Mouse (Mus musculus): ENCODE measurements at regions not wholly inside any gene's neighbourhood (a gene's known extent, or its start where the extent isn't known, plus 50 kb on each side); places are given as distances from the start of the nearest gene placed in this dataset.

- 62% methylated on average over 5 of the region's 5 CpGs for WGBS
- H3K4me3 ChIP-seq (replicated peaks; ENCODE audit: extremely low read depth, low read depth, low read length): no peak overlapping the region
- no peak for DNase-seq
- H3K4me1 ChIP-seq (ENCODE audit: control insufficient read depth, insufficient read depth, low read length): no peaks in the 10 kb centered on the region
- no peak for TF ChIP-seq POLR2A (IDR thresholded peaks at IDR 0.05; ENCODE audit: borderline replicate concordance, extremely low read depth, low read depth, low read length)
- no peak for TF ChIP-seq CTCF (IDR thresholded peaks at IDR 0.05; ENCODE audit: insufficient read depth, low read length)
Measured at GRCm38 (mm10) chr13:44541243-44541653, 188.0 kb upstream of the Jarid2 start.

- TF ChIP-seq POLR2A (IDR thresholded peaks at IDR 0.05; ENCODE audit: borderline replicate concordance, extremely low read depth, low read depth, low read length) (no peak), CTCF (IDR thresholded peaks at IDR 0.05; ENCODE audit: insufficient read depth, low read length) (no peak)
- Histone ChIP-seq H3K4me1 (ENCODE audit: control insufficient read depth, insufficient read depth, low read length) (no peaks in the 10 kb centered on the region), H3K4me3 (replicated peaks; ENCODE audit: extremely low read depth, low read depth, low read length) (no peak overlapping the region)
- WGBS: 58% methylated on average over 9 of the region's 9 CpGs
- no peak for DNase-seq
Measured at GRCm38 (mm10) chr13:44544786-44545185, 184.5 kb upstream of the Jarid2 start.

- Histone ChIP-seq H3K4me3 (replicated peaks; ENCODE audit: extremely low read depth, low read depth, low read length) (no peak overlapping the region), H3K4me1 (ENCODE audit: control insufficient read depth, insufficient read depth, low read length) (no peaks in the 10 kb centered on the region)
- no peak for DNase-seq
- no peak for TF ChIP-seq CTCF (IDR thresholded peaks at IDR 0.05; ENCODE audit: insufficient read depth, low read length)
- no peak for TF ChIP-seq POLR2A (IDR thresholded peaks at IDR 0.05; ENCODE audit: borderline replicate concordance, extremely low read depth, low read depth, low read length)
- 75% methylated on average over 2 of the region's 2 CpGs for WGBS
Measured at GRCm38 (mm10) chr13:44546289-44546688, 183.0 kb upstream of the Jarid2 start.

- Histone ChIP-seq H3K4me1 (ENCODE audit: control insufficient read depth, insufficient read depth, low read length) (no peaks in the 10 kb centered on the region; the same call in 1 of the 2 replicates), H3K4me3 (replicated peaks; ENCODE audit: extremely low read depth, low read depth, low read length) (no peak overlapping the region)
- TF ChIP-seq POLR2A (IDR thresholded peaks at IDR 0.05; ENCODE audit: borderline replicate concordance, extremely low read depth, low read depth, low read length) (no peak), CTCF (IDR thresholded peaks at IDR 0.05; ENCODE audit: insufficient read depth, low read length) (no peak)
- WGBS: 89% methylated on average over 3 of the region's 3 CpGs
- no peak for DNase-seq
Measured at GRCm38 (mm10) chr13:44548880-44549279, 180.4 kb upstream of the Jarid2 start.

- no peak overlapping the region for H3K4me3 ChIP-seq (replicated peaks; ENCODE audit: extremely low read depth, low read depth, low read length)
- H3K4me1 ChIP-seq (ENCODE audit: control insufficient read depth, insufficient read depth, low read length): no peaks in the 10 kb centered on the region; the same call in 1 of the 2 replicates
- 58% methylated on average over 5 of the region's 5 CpGs for WGBS
- no peak for TF ChIP-seq POLR2A (IDR thresholded peaks at IDR 0.05; ENCODE audit: borderline replicate concordance, extremely low read depth, low read depth, low read length)
- no peak for TF ChIP-seq CTCF (IDR thresholded peaks at IDR 0.05; ENCODE audit: insufficient read depth, low read length)
- no peak for DNase-seq
Measured at GRCm38 (mm10) chr13:44553363-44553762, 175.9 kb upstream of the Jarid2 start.

- H3K4me1 ChIP-seq (ENCODE audit: control insufficient read depth, insufficient read depth, low read length): no peaks in the 10 kb centered on the region; the same call in 1 of the 2 replicates
- H3K4me3 ChIP-seq (replicated peaks; ENCODE audit: extremely low read depth, low read depth, low read length): no peak overlapping the region
- no peak for TF ChIP-seq POLR2A (IDR thresholded peaks at IDR 0.05; ENCODE audit: borderline replicate concordance, extremely low read depth, low read depth, low read length)
- no peak for TF ChIP-seq CTCF (IDR thresholded peaks at IDR 0.05; ENCODE audit: insufficient read depth, low read length)
- WGBS: 86% methylated on average over 9 of the region's 9 CpGs
- DNase-seq: no peak
Measured at GRCm38 (mm10) chr13:44554686-44555463, 174.4 kb upstream of the Jarid2 start.

- DNase-seq: no peak
- H3K4me3 ChIP-seq (replicated peaks; ENCODE audit: extremely low read depth, low read depth, low read length): no peak overlapping the region
- TF ChIP-seq CTCF (IDR thresholded peaks at IDR 0.05; ENCODE audit: insufficient read depth, low read length): no peak
- TF ChIP-seq POLR2A (IDR thresholded peaks at IDR 0.05; ENCODE audit: borderline replicate concordance, extremely low read depth, low read depth, low read length): no peak
- 96% methylated on average over 6 of the region's 6 CpGs for WGBS
- H3K4me1 ChIP-seq (ENCODE audit: control insufficient read depth, insufficient read depth, low read length): no peaks in the 10 kb centered on the region; the same call in 1 of the 2 replicates
Measured at GRCm38 (mm10) chr13:44555979-44556378, 173.3 kb upstream of the Jarid2 start.

- H3K4me3 ChIP-seq (replicated peaks; ENCODE audit: extremely low read depth, low read depth, low read length): no peak overlapping the region
- no peak for DNase-seq
- WGBS: 92% methylated on average over 12 of the region's 12 CpGs
- TF ChIP-seq CTCF (IDR thresholded peaks at IDR 0.05; ENCODE audit: insufficient read depth, low read length) (no peak), POLR2A (IDR thresholded peaks at IDR 0.05; ENCODE audit: borderline replicate concordance, extremely low read depth, low read depth, low read length) (no peak)
- H3K4me1 ChIP-seq (ENCODE audit: control insufficient read depth, insufficient read depth, low read length): no peaks in the 10 kb centered on the region; the same call in 1 of the 2 replicates
Measured at GRCm38 (mm10) chr13:44558051-44558450, 171.2 kb upstream of the Jarid2 start.

- TF ChIP-seq POLR2A (IDR thresholded peaks at IDR 0.05; ENCODE audit: borderline replicate concordance, extremely low read depth, low read depth, low read length) (no peak), CTCF (IDR thresholded peaks at IDR 0.05; ENCODE audit: insufficient read depth, low read length) (no peak)
- 91% methylated on average over 21 of the region's 21 CpGs for WGBS
Measured at GRCm38 (mm10) chr13:44558491-44559177, 170.6 kb upstream of the Jarid2 start.

More at GRCm38 (mm10) chr13:44558491-44559177, 170.6 kb upstream of the Jarid2 start:
- Histone ChIP-seq H3K4me3 (replicated peaks; ENCODE audit: extremely low read depth, low read depth, low read length) (no peak overlapping the region), H3K4me1 (ENCODE audit: control insufficient read depth, insufficient read depth, low read length) (no peaks in the 10 kb centered on the region; the same call in 1 of the 2 replicates)
- no peak for DNase-seq

Data from lung, adult 2 months (tissue).